Mouse (Mus musculus): ENCODE measurements around the gene Dstn. TPM values are rescaled to one million over a fixed set of nuclear protein-coding genes. Genes with fewer than 3 reads are reported as not detected.

The Dstn gene
- 473 and 523 TPM in 2 replicates for polyA plus RNA-seq (2014; fragmentation: Nextera tagmentation; extraction: Ambion mirVana)

DNA sequence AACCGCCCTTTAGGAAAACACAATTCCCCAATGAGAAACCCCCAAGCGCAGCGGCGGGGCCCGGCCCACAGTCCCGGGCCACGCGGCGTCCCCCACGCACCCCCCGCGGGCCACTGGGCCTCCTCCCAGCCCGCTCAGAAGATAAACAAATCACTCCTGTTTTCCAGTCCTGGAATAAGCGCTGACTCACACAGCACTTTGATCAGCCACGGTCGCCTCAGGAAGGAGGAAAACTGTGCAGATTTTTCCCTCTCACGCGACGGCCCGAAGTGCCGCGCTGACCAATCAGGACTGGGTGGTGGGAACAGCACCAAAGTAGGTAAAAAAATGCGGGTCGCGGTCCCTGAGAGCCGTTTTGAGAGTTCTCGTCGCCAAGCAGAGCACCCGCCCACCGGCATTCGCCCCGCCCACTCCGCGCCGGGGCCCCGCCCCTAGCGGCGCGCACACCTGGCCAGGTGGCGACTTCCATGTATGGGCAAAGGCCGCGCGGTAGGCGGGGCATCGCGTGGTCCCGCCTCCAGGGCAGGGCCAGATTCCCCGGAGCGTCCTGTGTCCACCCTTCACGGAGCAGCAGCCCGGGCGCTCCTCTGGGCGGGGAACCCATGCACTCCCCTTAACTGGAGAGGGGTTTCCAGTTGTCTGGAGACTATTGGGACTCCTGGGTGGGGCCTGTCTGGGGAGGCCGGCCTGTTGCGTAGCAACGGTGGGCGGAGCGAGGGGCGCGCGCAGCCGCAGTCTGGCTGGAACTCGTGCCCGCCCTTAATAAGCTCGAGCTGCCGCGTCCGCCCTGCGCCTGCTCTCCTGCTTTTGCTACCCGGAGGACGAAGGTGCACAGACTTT, at the start of gene Dstn:
Gene Dstn, plus strand, starts transcription at position 561 of the 840 bp plus-strand sequence.
- H3K27ac ChIP-seq (ENCODE audit: low read depth): peak within 1 kb of the TSS; percentile 99
- no peaks in the 10 kb centered on the region for H3K27me3 ChIP-seq (ENCODE audit: insufficient read depth, low read length)
- H3K9me3 ChIP-seq (ENCODE audit: low read depth, low read length): no peaks in the 10 kb centered on the region
- TF ChIP-seq CTCF (IDR thresholded peaks at IDR 0.05; ENCODE audit: low read depth): no peak
- peak within 1 kb of the TSS; percentile 82 for H3K4me3 ChIP-seq (ENCODE audit: low read depth, low read length)
- DNase-seq (peak; percentile 98), ATAC-seq (ENCODE audit: insufficient read depth) (peak; percentile 99)
- peaks cover 13% of the 10 kb centered on the region for H3K4me1 ChIP-seq (ENCODE audit: insufficient read depth)
- WGBS: under 1% methylated on average over 66 of the region's 71 CpGs
- H3K4me2 ChIP-seq: peak within 1 kb of the TSS; percentile 64
- no peaks in the 10 kb centered on the region for H3K36me3 ChIP-seq (ENCODE audit: insufficient read depth)
- peak within 1 kb of the TSS; percentile 91 for H3K9ac ChIP-seq

DNA sequence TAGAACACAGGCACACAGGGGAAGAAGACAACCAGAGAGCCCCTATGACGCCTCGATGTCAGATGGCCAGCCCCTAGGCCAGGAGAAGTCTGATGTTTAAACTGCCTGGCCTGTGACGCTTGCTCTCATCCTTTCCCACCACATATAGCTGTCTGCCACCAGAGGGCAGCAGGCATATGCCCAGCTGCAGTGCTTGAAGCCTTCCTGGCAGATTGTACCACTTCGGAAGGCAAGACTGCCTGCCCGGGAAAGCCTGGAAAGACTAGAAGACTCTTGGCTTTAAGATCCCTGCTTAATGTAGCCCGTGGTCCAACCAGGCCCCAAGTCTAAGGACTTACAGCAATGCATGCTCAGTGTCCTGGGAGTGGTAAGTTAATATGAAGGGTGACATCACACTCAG, 47.8 kb upstream of the Dstn start:
- Histone ChIP-seq H3K27ac (ENCODE audit: low read depth) (no peak overlapping the region), H3K4me2 (no peak overlapping the region; the same call in 1 of the 2 replicates), H3K27me3 (ENCODE audit: insufficient read depth, low read length) (no peaks in the 10 kb centered on the region), H3K4me1 (ENCODE audit: insufficient read depth) (0 out of 2 replicates have a peak, but pooled peaks cover 3% of the 10 kb centered on the region), H3K9me3 (ENCODE audit: low read depth, low read length) (no peaks in the 10 kb centered on the region), H3K9ac (no peak overlapping the region), H3K4me3 (ENCODE audit: low read depth, low read length) (no peak overlapping the region), H3K36me3 (ENCODE audit: insufficient read depth) (no peaks in the 10 kb centered on the region)
- DNase-seq (peak; percentile 91), ATAC-seq (ENCODE audit: insufficient read depth) (peak; percentile 62)
- peak; percentile 98 for TF ChIP-seq CTCF (IDR thresholded peaks at IDR 0.05; ENCODE audit: low read depth)
- WGBS: 6% methylated on average over 6 of the region's 6 CpGs

DNA sequence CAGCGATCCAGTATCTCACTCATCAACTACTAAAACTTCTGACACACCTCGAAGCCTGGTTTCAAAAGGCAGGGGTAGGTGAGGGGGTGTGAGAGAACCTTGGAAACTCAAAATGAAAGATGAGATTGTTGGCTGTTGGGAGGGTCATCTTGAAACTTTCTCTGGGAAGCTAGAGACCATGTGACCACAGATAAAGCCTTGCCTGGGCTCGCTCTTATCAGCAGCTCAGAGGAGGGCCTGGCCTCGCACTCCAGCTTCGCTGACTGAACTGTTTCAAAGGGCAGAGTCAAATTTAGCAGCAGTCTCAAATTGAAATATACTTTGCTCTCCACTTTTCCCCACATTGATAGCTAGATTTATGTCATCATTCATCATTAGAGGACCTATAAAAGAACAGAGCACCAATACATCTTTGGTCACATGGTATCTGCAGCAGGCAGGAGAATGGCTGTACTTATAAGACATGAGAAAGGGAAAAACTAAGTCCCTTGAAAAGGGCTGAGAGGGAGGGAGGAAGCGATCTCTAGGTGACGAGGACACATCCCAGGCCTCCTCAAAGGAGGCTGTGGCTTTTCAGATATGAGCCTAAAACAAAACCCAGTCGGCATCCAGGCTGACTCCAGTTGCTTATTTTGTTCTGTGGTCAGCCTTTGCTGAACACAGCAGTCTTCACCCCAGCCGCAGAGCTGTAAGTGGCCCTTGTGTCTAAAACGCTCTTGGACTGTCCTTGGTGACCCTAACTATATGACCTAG, 44.0 kb upstream of the Dstn start:
- peak; percentile 87 for ATAC-seq (ENCODE audit: insufficient read depth)
- Histone ChIP-seq H3K27me3 (ENCODE audit: insufficient read depth, low read length) (no peaks in the 10 kb centered on the region), H3K4me1 (ENCODE audit: insufficient read depth) (0 out of 2 replicates have a peak, but pooled peaks cover 3% of the 10 kb centered on the region), H3K4me2 (no peak overlapping the region), H3K9me3 (ENCODE audit: low read depth, low read length) (no peaks in the 10 kb centered on the region), H3K4me3 (ENCODE audit: low read depth, low read length) (no peak overlapping the region), H3K9ac (no peak overlapping the region), H3K27ac (ENCODE audit: low read depth) (peak overlapping the region; percentile 3; the same call in 1 of the 2 replicates), H3K36me3 (ENCODE audit: insufficient read depth) (no peaks in the 10 kb centered on the region)
- no peak for TF ChIP-seq CTCF (IDR thresholded peaks at IDR 0.05; ENCODE audit: low read depth)
- DNase-seq: peak; percentile 60
- WGBS: 19% methylated on average over 10 of the region's 10 CpGs

DNA sequence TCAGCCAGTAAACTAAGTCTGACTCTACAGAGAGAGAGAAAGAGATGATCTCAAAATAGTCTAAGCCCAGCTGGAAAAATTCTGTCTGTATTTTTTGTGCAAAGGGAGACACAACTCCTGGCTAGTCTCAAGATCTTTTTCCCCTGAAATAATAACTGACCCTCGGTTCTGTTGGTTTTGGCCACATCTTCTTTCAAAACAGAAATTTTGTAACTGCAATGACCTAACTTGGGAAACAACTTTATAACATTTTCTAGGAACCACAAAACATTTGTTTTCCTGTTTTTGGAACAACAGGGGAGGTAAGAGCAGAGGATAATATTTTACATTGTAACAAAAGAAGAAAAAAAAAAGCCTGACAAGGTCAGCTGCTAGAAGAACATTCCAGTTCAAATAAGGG, 39.1 kb upstream of the Dstn start:
- no peaks in the 10 kb centered on the region for H3K4me1 ChIP-seq (ENCODE audit: insufficient read depth)
- H3K9ac ChIP-seq: no peak overlapping the region
- H3K36me3 ChIP-seq (ENCODE audit: insufficient read depth): no peaks in the 10 kb centered on the region
- no peaks in the 10 kb centered on the region for H3K27me3 ChIP-seq (ENCODE audit: insufficient read depth, low read length)
- no peak overlapping the region for H3K27ac ChIP-seq (ENCODE audit: low read depth)
- H3K9me3 ChIP-seq (ENCODE audit: low read depth, low read length): no peaks in the 10 kb centered on the region
- DNase-seq (no peak), ATAC-seq (ENCODE audit: insufficient read depth) (no peak)
- WGBS: 46% methylated on average over 1 of the region's 1 CpGs
- no peak overlapping the region for H3K4me3 ChIP-seq (ENCODE audit: low read depth, low read length)
- TF ChIP-seq CTCF (IDR thresholded peaks at IDR 0.05; ENCODE audit: low read depth): no peak
- H3K4me2 ChIP-seq: no peak overlapping the region

DNA sequence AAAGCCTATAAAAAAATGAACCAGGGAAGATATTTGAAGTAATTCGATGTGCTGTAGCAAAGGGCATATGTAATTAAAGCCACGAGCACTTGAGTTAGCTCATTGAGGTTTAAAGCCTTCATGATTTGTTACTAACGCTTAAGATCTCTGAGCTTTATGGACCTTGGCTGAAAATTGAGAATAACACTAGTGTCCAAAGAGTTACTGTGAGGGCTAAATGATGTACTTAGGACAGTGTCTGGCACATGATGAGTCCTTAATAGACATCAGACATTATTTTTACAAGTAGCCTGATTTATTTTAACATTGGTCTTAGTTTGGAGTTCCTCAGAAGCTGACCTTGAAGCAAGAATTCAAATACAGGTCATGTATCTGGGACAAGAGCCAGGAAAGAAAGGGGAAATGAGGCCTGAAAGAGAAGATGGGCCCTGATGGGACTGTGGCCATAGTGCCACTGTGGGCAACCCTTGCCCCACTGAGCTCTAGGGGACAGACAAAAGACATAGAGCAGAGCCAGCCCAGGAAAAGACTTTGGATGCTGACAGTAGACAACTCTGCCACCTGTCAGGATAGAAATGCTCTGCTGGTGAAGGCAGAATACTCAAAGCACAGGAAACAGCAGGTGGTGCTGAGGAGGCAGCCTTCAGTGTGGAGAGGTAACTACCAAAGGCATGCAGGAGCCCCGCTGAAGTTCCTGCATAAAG, 38.0 kb upstream of the Dstn start:
- DNase-seq: peak; percentile 33
- TF ChIP-seq CTCF (IDR thresholded peaks at IDR 0.05; ENCODE audit: low read depth): peak; percentile 48
- no peak for ATAC-seq (ENCODE audit: insufficient read depth)
- no peaks in the 10 kb centered on the region for H3K36me3 ChIP-seq (ENCODE audit: insufficient read depth)
- H3K9me3 ChIP-seq (ENCODE audit: low read depth, low read length): no peaks in the 10 kb centered on the region
- 60% methylated on average over 4 of the region's 4 CpGs for WGBS
- no peaks in the 10 kb centered on the region for H3K4me1 ChIP-seq (ENCODE audit: insufficient read depth)
- no peak overlapping the region for H3K9ac ChIP-seq
- no peak overlapping the region for H3K27ac ChIP-seq (ENCODE audit: low read depth)
- H3K4me2 ChIP-seq: no peak overlapping the region
- H3K4me3 ChIP-seq (ENCODE audit: low read depth, low read length): no peak overlapping the region
- H3K27me3 ChIP-seq (ENCODE audit: insufficient read depth, low read length): no peaks in the 10 kb centered on the region

DNA sequence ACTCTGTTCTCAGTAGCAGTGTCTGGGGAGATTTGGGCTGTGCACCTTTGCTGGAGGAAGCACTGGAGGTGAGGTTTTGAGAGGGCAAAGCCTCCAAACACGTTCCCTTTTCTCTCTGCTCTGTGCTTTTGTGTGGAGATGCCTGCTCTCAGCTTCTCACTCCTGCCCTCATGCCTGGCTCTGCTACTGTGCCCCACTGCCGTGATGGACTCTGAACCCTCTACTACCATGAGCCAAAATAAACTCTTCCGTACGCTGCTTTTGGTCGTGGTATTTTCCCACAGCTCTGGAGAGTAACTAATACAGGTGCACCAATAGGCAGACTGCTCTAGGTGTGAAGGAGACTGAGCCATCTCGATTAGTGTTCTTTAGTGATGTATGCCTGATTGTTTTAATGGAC, 35.8 kb upstream of the Dstn start:
- no peak for TF ChIP-seq CTCF (IDR thresholded peaks at IDR 0.05; ENCODE audit: low read depth)
- DNase-seq: no peak
- Histone ChIP-seq H3K36me3 (ENCODE audit: insufficient read depth) (no peaks in the 10 kb centered on the region), H3K27ac (ENCODE audit: low read depth) (no peak overlapping the region), H3K9me3 (ENCODE audit: low read depth, low read length) (no peaks in the 10 kb centered on the region), H3K4me3 (ENCODE audit: low read depth, low read length) (no peak overlapping the region), H3K4me2 (no peak overlapping the region), H3K27me3 (ENCODE audit: insufficient read depth, low read length) (no peaks in the 10 kb centered on the region), H3K4me1 (ENCODE audit: insufficient read depth) (no peaks in the 10 kb centered on the region), H3K9ac (no peak overlapping the region)
- WGBS: 85% methylated on average over 6 of the region's 6 CpGs
- no peak for ATAC-seq (ENCODE audit: insufficient read depth)

Data from lung, embryonic 14.5 days (tissue).